Mouse (Mus musculus) thymus, postnatal 0 days (tissue): ENCODE results near the gene Efcab5. TPM values are rescaled to one million over a fixed set of nuclear protein-coding genes. Genes with fewer than 3 reads are reported as not detected.
"Not testable (repeated sequence)": the region's sequence is repeated elsewhere in the genome, so short reads cannot be mapped to it uniquely, and the experiment has no call there.

ENCODE experiments used
- DNase-seq: peaks from one replicate; pipeline ENCODE4 v3.0.0-alpha.2; 2015; ENCODE audit warnings: low spot score
- polyA plus RNA-seq: library from polyadenylated mRNA; unstranded; fragments of >200 nt; fragmentation: Nextera tagmentation; extraction: Ambion mirVana; gene quantifications from 2 replicates; pipeline ENCODE4 v1.2.1, GENCODE M21; 2015

Gene Efcab5
- polyA plus RNA-seq, 1 experiment from 2014 or later, result 0.96 TPM

GRCm38 (mm10) chr11:77096991-77097390 is 91.8 kb downstream of the Efcab5 start:
- no peak for DNase-seq

GRCm38 (mm10) chr11:77096581-77096980 is 92.2 kb downstream of the Efcab5 start:
- no peak for DNase-seq

GRCm38 (mm10) chr11:77095206-77095605 is 93.6 kb downstream of the Efcab5 start:
- no peak for DNase-seq

- no peak for DNase-seq
These were observed 94.6 kb downstream of the Efcab5 start for GRCm38 (mm10) chr11:77094136-77094535.

- DNase-seq, result peak; percentile 52
These were observed 95.6 kb downstream of the Efcab5 start for GRCm38 (mm10) chr11:77093208-77093607.

- no peak for DNase-seq
These were observed 99.6 kb downstream of the Efcab5 start for GRCm38 (mm10) chr11:77089162-77089561.

- DNase-seq, result no peak
These were observed 101.8 kb downstream of the Efcab5 start for GRCm38 (mm10) chr11:77087004-77087403.

- DNase-seq, result no peak
These were observed 104.6 kb downstream of the Efcab5 start for GRCm38 (mm10) chr11:77084001-77084682.

- DNase-seq, result no peak
These were observed 109.4 kb downstream of the Efcab5 start for GRCm38 (mm10) chr11:77079361-77079760.

GRCm38 (mm10) chr11:77078273-77079134 is 110.3 kb downstream of the Efcab5 start, which contains the start of gene Nsrp1:
Gene Nsrp1, minus strand, starts transcription at chr11:77078435.
- peak; percentile 93 for DNase-seq

GRCm38 (mm10) chr11:77077792-77078191 is 111.0 kb downstream of the Efcab5 start:
- no peak for DNase-seq

GRCm38 (mm10) chr11:77077331-77077730 is 111.4 kb downstream of the Efcab5 start:
- not testable (repeated sequence) for DNase-seq

- DNase-seq, result peak; percentile 7
These were observed 118.0 kb downstream of the Efcab5 start for GRCm38 (mm10) chr11:77070721-77071120.

- DNase-seq, result no peak
These were observed 119.9 kb downstream of the Efcab5 start for GRCm38 (mm10) chr11:77068825-77069224.

- no peak for DNase-seq
These were observed 125.4 kb downstream of the Efcab5 start for GRCm38 (mm10) chr11:77063406-77063805.

GRCm38 (mm10) chr11:77061951-77062350 is 126.8 kb downstream of the Efcab5 start:
- no peak for DNase-seq

GRCm38 (mm10) chr11:77042816-77043215 is 146.0 kb downstream of the Efcab5 start:
- no peak for DNase-seq

GRCm38 (mm10) chr11:77041891-77042290 is 146.9 kb downstream of the Efcab5 start:
- no peak for DNase-seq
